Mouse (Mus musculus) adrenal gland, adult (tissue): ENCODE measurements at regions not wholly inside any gene's neighbourhood (a gene's known extent, or its start where the extent isn't known, plus 50 kb on each side); places are given as distances from the start of the nearest gene placed in this dataset.

Experiments
- DNase-seq, 2 experiments: peaks; one replicate each; pipeline ENCODE4 v3.0.0; 2022 to 2023; ENCODE audit warnings: low spot score in 1 of 2; ENCODE audit not compliant: inconsistent age in 2 of 2

GRCm38 (mm10) chr4:54161337-54161993 lies 335.6 kb downstream of the Tmem38b start:
- DNase-seq, result no peak

DNA sequence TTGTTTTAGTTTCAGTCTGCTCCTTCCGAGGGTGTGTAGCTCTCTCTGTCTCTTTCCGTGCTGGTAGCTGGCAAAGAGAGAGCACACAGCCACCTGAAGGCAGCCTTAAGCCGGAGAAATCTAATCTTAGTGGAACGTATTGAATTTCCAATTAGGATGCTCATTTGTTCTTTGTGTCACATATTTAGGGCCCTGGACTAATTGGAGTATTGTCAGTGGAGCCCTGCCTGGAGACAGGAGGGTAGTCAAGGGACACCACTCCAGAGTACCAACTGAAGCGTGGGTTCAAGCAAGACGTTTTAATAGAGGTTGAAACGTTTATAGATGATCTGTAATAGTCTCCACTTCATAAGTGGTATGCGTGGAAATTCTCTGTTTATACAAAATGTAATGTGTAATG lies 336.5 kb downstream of the Tmem38b start:
- DNase-seq, result no peak

GRCm38 (mm10) chr4:54170202-54170931 lies 344.5 kb downstream of the Tmem38b start:
- DNase-seq, result no peak

DNA sequence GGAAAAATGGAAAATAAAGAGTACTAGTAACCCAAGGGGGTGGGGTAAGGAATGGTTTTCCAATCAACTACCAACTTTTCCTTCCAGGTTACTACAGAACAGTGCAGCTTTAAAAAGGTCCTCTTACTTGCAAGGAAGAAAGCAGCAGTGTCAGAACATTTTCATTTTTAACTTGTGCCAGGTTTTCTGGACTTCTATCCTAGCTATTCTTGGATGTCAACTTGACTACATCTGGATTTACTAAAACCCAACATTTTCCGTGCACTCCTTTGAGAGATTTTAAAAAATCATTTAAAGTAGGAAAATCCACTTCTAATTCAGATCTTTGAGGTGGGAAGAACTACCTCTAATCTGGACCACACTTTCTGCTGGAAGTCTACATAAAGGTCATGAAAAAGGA lies 358.4 kb downstream of the Tmem38b start:
- no peak for DNase-seq

- DNase-seq, result peak; percentile 22 to 77
These were observed 369.9 kb downstream of the Tmem38b start for GRCm38 (mm10) chr4:54195734-54196133.

DNA sequence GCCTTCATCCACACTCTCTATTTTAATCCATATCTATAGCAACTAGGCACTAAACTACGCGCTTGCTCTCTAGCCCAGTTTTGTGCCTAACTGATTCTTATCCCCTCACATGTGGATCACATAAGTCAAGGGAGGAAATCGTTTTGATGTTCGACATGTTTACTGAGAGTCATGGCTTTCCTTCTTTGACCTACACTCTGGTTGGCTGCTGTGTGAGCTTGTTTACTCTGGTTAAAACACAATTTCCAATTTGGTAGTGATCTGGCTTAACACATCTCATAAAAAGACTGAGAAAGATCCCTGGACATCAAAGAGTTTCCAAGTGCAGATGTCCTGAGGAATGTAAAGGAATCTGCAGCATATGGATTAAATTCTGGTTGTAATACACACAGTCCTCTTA lies 376.6 kb downstream of the Tmem38b start:
- no peak for DNase-seq

DNA sequence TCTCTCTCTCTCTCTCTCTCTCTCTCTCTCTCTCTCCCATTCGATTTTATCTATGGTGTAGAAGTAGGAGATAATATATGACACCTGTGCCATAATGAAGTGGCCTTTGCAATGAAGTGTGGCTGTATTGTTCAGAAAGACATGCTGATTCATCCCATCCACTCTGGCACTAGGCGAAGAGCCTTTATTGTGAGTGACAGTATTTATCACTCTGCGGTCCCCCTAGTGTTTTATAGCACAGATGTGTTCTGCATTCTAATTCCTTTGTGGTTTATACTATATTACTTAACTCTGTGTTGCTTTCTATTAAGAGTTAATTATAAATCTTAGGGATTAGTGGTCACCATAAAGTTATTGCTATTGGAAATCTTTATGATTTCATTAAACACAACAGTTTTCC lies 398.7 kb downstream of the Tmem38b start:
- peak in 1 of 2 experiments; percentile 11 for DNase-seq
